Mouse (Mus musculus): ENCODE measurements around the gene Gm20403. TPM values are rescaled to one million over a fixed set of nuclear protein-coding genes. Genes with fewer than 3 reads are reported as not detected.

Gene Gm20403
- polyA plus RNA-seq, 2 experiments: not detected

- H3K4me3 ChIP-seq (replicated peaks; ENCODE audit: low read length): no peak overlapping the region
- H3K4me1 ChIP-seq (ENCODE audit: control insufficient read depth, insufficient read depth, low read length): no peaks in the 10 kb centered on the region
- no peak overlapping the region for H3K4me2 ChIP-seq (replicated peaks; ENCODE audit: low read depth, low read length, severe bottlenecking)
- WGBS: 87% methylated on average over 6 of the region's 6 CpGs
- H3K27me3 ChIP-seq (ENCODE audit: control insufficient read depth, insufficient read depth, low read length): no peaks in the 10 kb centered on the region
- H3K9me3 ChIP-seq (ENCODE audit: control insufficient read depth, low read length): no peaks in the 10 kb centered on the region
- ATAC-seq (ENCODE audit: low FRiP score, low read depth): no peak
- H3K27ac ChIP-seq (replicated peaks; ENCODE audit: low read depth, low read length): no peak overlapping the region
- no peak overlapping the region for H3K9ac ChIP-seq (ENCODE audit: low read depth, low read length, severe bottlenecking)
- no peak for TF ChIP-seq POLR2A (IDR thresholded peaks at IDR 0.05; ENCODE audit: borderline replicate concordance, extremely low read depth, insufficient read depth, insufficient read length)
- H3K36me3 ChIP-seq (ENCODE audit: control insufficient read depth, insufficient read depth, low read length): no peaks in the 10 kb centered on the region
- DNase-seq (ENCODE audit: low spot score): no peak
Observed at GRCm38 (mm10) chr12:54996979-54997474, 10.7 kb upstream of the Gm20403 start.

GRCm38 (mm10) chr12:54995965-54996364 is 9.6 kb upstream of the Gm20403 start:
- no peak overlapping the region for H3K4me2 ChIP-seq (replicated peaks; ENCODE audit: low read depth, low read length, severe bottlenecking)
- no peaks in the 10 kb centered on the region for H3K9me3 ChIP-seq (ENCODE audit: control insufficient read depth, low read length)
- H3K36me3 ChIP-seq (ENCODE audit: control insufficient read depth, insufficient read depth, low read length): no peaks in the 10 kb centered on the region
- H3K9ac ChIP-seq (ENCODE audit: low read depth, low read length, severe bottlenecking): no peak overlapping the region
- DNase-seq (ENCODE audit: low spot score): no peak
- H3K27ac ChIP-seq (replicated peaks; ENCODE audit: low read depth, low read length): no peak overlapping the region
- no peaks in the 10 kb centered on the region for H3K27me3 ChIP-seq (ENCODE audit: control insufficient read depth, insufficient read depth, low read length)
- TF ChIP-seq POLR2A (IDR thresholded peaks at IDR 0.05; ENCODE audit: borderline replicate concordance, extremely low read depth, insufficient read depth, insufficient read length): no peak
- H3K4me1 ChIP-seq (ENCODE audit: control insufficient read depth, insufficient read depth, low read length): no peaks in the 10 kb centered on the region
- no peak overlapping the region for H3K4me3 ChIP-seq (replicated peaks; ENCODE audit: low read length)
- ATAC-seq (ENCODE audit: low FRiP score, low read depth): no peak
- 40% methylated on average over 3 of the region's 3 CpGs for WGBS

GRCm38 (mm10) chr12:54994418-54994817 is 8.1 kb upstream of the Gm20403 start:
- 87% methylated on average over 4 of the region's 4 CpGs for WGBS
- Histone ChIP-seq H3K36me3 (ENCODE audit: control insufficient read depth, insufficient read depth, low read length) (no peaks in the 10 kb centered on the region), H3K27me3 (ENCODE audit: control insufficient read depth, insufficient read depth, low read length) (no peaks in the 10 kb centered on the region), H3K4me2 (replicated peaks; ENCODE audit: low read depth, low read length, severe bottlenecking) (no peak overlapping the region), H3K4me3 (replicated peaks; ENCODE audit: low read length) (no peak overlapping the region), H3K9me3 (ENCODE audit: control insufficient read depth, low read length) (no peaks in the 10 kb centered on the region), H3K9ac (ENCODE audit: low read depth, low read length, severe bottlenecking) (no peak overlapping the region), H3K27ac (replicated peaks; ENCODE audit: low read depth, low read length) (no peak overlapping the region), H3K4me1 (ENCODE audit: control insufficient read depth, insufficient read depth, low read length) (no peaks in the 10 kb centered on the region)
- TF ChIP-seq POLR2A (IDR thresholded peaks at IDR 0.05; ENCODE audit: borderline replicate concordance, extremely low read depth, insufficient read depth, insufficient read length): no peak
- no peak for DNase-seq (ENCODE audit: low spot score)
- ATAC-seq (ENCODE audit: low FRiP score, low read depth): no peak

GRCm38 (mm10) chr12:54994068-54994386 is 7.7 kb upstream of the Gm20403 start:
- H3K4me3 ChIP-seq (replicated peaks; ENCODE audit: low read length): no peak overlapping the region
- H3K9me3 ChIP-seq (ENCODE audit: control insufficient read depth, low read length): no peaks in the 10 kb centered on the region
- no peak for TF ChIP-seq POLR2A (IDR thresholded peaks at IDR 0.05; ENCODE audit: borderline replicate concordance, extremely low read depth, insufficient read depth, insufficient read length)
- no peaks in the 10 kb centered on the region for H3K36me3 ChIP-seq (ENCODE audit: control insufficient read depth, insufficient read depth, low read length)
- no peak overlapping the region for H3K27ac ChIP-seq (replicated peaks; ENCODE audit: low read depth, low read length)
- ATAC-seq (ENCODE audit: low FRiP score, low read depth) (no peak), DNase-seq (ENCODE audit: low spot score) (no peak)
- no peak overlapping the region for H3K4me2 ChIP-seq (replicated peaks; ENCODE audit: low read depth, low read length, severe bottlenecking)
- no peaks in the 10 kb centered on the region for H3K4me1 ChIP-seq (ENCODE audit: control insufficient read depth, insufficient read depth, low read length)
- H3K9ac ChIP-seq (ENCODE audit: low read depth, low read length, severe bottlenecking): no peak overlapping the region
- 74% methylated on average over 6 of the region's 6 CpGs for WGBS
- H3K27me3 ChIP-seq (ENCODE audit: control insufficient read depth, insufficient read depth, low read length): no peaks in the 10 kb centered on the region

- Histone ChIP-seq H3K4me1 (ENCODE audit: control insufficient read depth, insufficient read depth, low read length) (no peaks in the 10 kb centered on the region), H3K9me3 (ENCODE audit: control insufficient read depth, low read length) (no peaks in the 10 kb centered on the region), H3K27ac (replicated peaks; ENCODE audit: low read depth, low read length) (no peak overlapping the region), H3K36me3 (ENCODE audit: control insufficient read depth, insufficient read depth, low read length) (no peaks in the 10 kb centered on the region), H3K27me3 (ENCODE audit: control insufficient read depth, insufficient read depth, low read length) (no peaks in the 10 kb centered on the region), H3K4me2 (replicated peaks; ENCODE audit: low read depth, low read length, severe bottlenecking) (no peak overlapping the region), H3K4me3 (replicated peaks; ENCODE audit: low read length) (no peak overlapping the region), H3K9ac (ENCODE audit: low read depth, low read length, severe bottlenecking) (no peak overlapping the region)
- no peak for TF ChIP-seq POLR2A (IDR thresholded peaks at IDR 0.05; ENCODE audit: borderline replicate concordance, extremely low read depth, insufficient read depth, insufficient read length)
- no peak for ATAC-seq (ENCODE audit: low FRiP score, low read depth)
- WGBS: 41% methylated on average over 16 of the region's 16 CpGs
- no peak for DNase-seq (ENCODE audit: low spot score)
Observed at GRCm38 (mm10) chr12:54993246-54994067, 7.1 kb upstream of the Gm20403 start.
